Mouse (Mus musculus) hindbrain, postnatal 0 days (tissue): ENCODE results near the gene Tepp. TPM values are rescaled to one million over a fixed set of nuclear protein-coding genes. Genes with fewer than 3 reads are reported as not detected.

ENCODE experiments used
- ATAC-seq: fragments of 200-750 bp; cut with Nextera tagmentation; 2 replicates; pipeline ENCODE4 v1.8.0; 2017; ENCODE audit warnings: mild to moderate bottlenecking, moderate TSS enrichment, moderate library complexity
- DNase-seq: peaks from one replicate; pipeline ENCODE4 v3.0.0-alpha.2; 2015; ENCODE audit warnings: low spot score
- H3K27ac ChIP-seq: fragments of 300-500 bp; sonication (generic); 2 replicates; pipeline ENCODE4 v1.5.1; 2014; ENCODE audit warnings: mild to moderate bottlenecking
- H3K27me3 ChIP-seq: fragments of 300-500 bp; sonication (generic); 2 replicates; pipeline ENCODE4 v1.6.1; 2014; ENCODE audit warnings: low read length, mixed read lengths; ENCODE audit not compliant: insufficient read depth
- H3K36me3 ChIP-seq: fragments of 300-500 bp; sonication (generic); 2 replicates; pipeline ENCODE4 v1.6.1; 2014; ENCODE audit warnings: low read length, mixed read lengths; ENCODE audit not compliant: insufficient read depth
- H3K4me1 ChIP-seq: fragments of 300-500 bp; sonication (generic); 2 replicates; pipeline ENCODE4 v1.6.1; 2014; ENCODE audit warnings: antibody characterized with exemption, low read length, mixed read lengths; ENCODE audit not compliant: insufficient read depth
- H3K4me2 ChIP-seq: fragments of 300-500 bp; sonication (generic); 2 replicates; pipeline ENCODE4 v1.6.1; 2014; ENCODE audit warnings: low read depth, mild to moderate bottlenecking, low read length, moderate library complexity, mixed read lengths
- H3K4me3 ChIP-seq: fragments of 300-500 bp; sonication (generic); 2 replicates; pipeline ENCODE4 v1.5.1; 2014; ENCODE audit warnings: low read length
- H3K9ac ChIP-seq: fragments of 300-500 bp; sonication (generic); replicated peaks from 2 replicates; pipeline ENCODE4 v1.6.1; 2014; ENCODE audit warnings: mild to moderate bottlenecking, low read length, moderate library complexity, mixed read lengths
- H3K9me3 ChIP-seq: fragments of 300-500 bp; sonication (generic); 2 replicates; pipeline ENCODE4 v1.6.1; 2016; ENCODE audit warnings: low read length, mixed read lengths
- CTCF ChIP-seq: IDR thresholded peaks from 2 replicates; pipeline ENCODE4 v1.5.1; 2016; ENCODE audit warnings: antibody characterized with exemption, control low read depth, low read depth
- WGBS: fragments of 180-500 bp; shearing (Covaris S2); extraction: QIAGEN DNeasy Blood & Tissue Kit; methylation state at CpG from one replicate; pipeline ENCODE4 v1.1.7; 2014; 5-methylcytosine and 5-hydroxymethylcytosine counted together
- polyA plus RNA-seq: library from polyadenylated mRNA; unstranded; fragments of >200 nt; fragmentation: Nextera tagmentation; extraction: Ambion mirVana; gene quantifications from 2 replicates; pipeline ENCODE4 v1.2.1, GENCODE M21; 2015
- total RNA-seq: library from RNA; depleted of rRNA; stranded (reverse); fragments of >200 nt; gene quantifications from 2 replicates; pipeline ENCODE4 v1.2.3, GENCODE M21; 2014; rRNA removed

The Tepp gene
- total and polyA plus RNA-seq, 2 experiments from 2014 or later, result 3.1 TPM; not detected in 1

DNA sequence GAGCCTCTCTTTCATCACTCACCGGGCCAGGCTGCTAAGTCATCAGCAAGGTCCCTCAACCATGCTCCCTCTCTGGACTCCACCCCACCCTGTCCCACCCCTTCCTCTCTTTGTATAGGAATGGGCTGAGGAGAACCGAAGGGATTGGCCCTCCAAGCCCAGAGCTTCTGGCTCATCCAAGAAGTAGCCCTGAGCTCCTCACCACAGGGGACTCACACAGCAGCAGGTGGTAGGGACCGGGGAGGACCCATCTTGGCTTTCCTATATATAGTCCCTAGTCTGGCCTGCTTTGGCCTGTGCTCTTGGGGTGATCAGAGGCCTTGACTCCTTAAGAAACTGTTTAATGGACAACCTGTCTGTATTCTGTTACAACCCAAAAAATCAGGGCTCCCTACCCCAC lies 64.1 kb downstream of the Tepp start:
- ATAC-seq, result no peak
- WGBS, result 84% methylated on average over 3 of the region's 3 CpGs
- no peak for TF ChIP-seq CTCF
- DNase-seq, result no peak
- Histone ChIP-seq H3K27ac (no peak overlapping the region), H3K4me2 (no peak overlapping the region), H3K27me3 (no peaks in the 10 kb centered on the region), H3K4me3 (no peak overlapping the region), H3K9ac (no peak overlapping the region), H3K9me3 (no peaks in the 10 kb centered on the region), H3K4me1 (no peaks in the 10 kb centered on the region), H3K36me3 (peaks cover 9% of the 10 kb centered on the region; the same call in 1 of the 2 replicates)

DNA sequence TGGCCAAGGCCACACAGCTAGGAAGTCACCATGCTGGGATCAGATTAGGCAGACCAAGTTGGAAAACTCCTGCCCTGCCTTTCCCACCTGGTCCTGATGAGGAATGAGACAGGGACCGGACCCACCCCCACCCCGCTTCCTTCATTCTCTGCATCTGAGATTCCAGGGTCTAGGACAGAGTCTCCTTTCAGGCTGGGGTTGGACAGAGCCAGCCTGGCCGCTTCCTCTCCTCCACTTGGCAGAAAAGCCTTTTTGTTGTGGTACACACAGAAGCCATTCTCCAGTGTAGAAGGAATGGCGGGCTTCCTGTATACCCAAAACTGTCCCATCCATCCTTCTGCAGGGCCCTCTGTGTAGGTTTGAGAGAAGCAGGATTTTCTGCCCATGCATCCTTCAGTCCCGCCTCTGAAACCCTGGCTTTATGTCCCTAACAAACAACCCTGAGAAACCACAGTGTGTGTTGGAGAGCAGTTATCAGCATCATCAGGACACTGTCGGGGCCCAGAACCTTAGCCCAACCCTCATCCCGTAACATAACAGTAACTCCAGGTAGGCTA lies 65.1 kb downstream of the Tepp start:
- Histone ChIP-seq H3K9me3 (no peaks in the 10 kb centered on the region), H3K4me3 (no peak overlapping the region), H3K4me2 (no peak overlapping the region), H3K27me3 (no peaks in the 10 kb centered on the region), H3K4me1 (no peaks in the 10 kb centered on the region), H3K9ac (no peak overlapping the region), H3K27ac (0 out of 2 replicates have a peak overlapping the region, but pooled peaks have one; percentile 6), H3K36me3 (peaks cover 9% of the 10 kb centered on the region; the same call in 1 of the 2 replicates)
- 83% methylated on average over 7 of the region's 7 CpGs for WGBS
- peak; percentile 55 for ATAC-seq
- TF ChIP-seq CTCF, result no peak
- peak; percentile 22 for DNase-seq

Other genes with a start within 250 kb of the Tepp start
- gene Katnb1, start 229.4 kb upstream of the Tepp start, total RNA-seq, result 59.6 and 63.3 TPM in 2 replicates
- gene Katnb1, start 229.4 kb upstream of the Tepp start, polyA plus RNA-seq, result 45.3 and 48.4 TPM in 2 replicates
- 50.2 and 50.9 TPM in 2 replicates for gene Kifc3, start 107.8 kb upstream of the Tepp start, total RNA-seq
- gene Kifc3, start 107.8 kb upstream of the Tepp start, polyA plus RNA-seq, result 26.6 and 29.0 TPM in 2 replicates
- 0.52 and 0.83 TPM in 2 replicates for gene Cngb1, start 4.0 kb upstream of the Tepp start, total RNA-seq
- 1.2 and 1.7 TPM in 2 replicates for gene Cngb1, start 4.0 kb upstream of the Tepp start, polyA plus RNA-seq
- 18.3 and 21.0 TPM in 2 replicates for gene Zfp319, start 21.4 kb downstream of the Tepp start, total RNA-seq
- 9.2 and 10.5 TPM in 2 replicates for gene Zfp319, start 21.4 kb downstream of the Tepp start, polyA plus RNA-seq
- gene Usb1, start 21.7 kb downstream of the Tepp start, total RNA-seq, result 22.8 and 68.5 TPM in 2 replicates
- 25.6 and 25.9 TPM in 2 replicates for gene Usb1, start 21.7 kb downstream of the Tepp start, polyA plus RNA-seq
- 72.9 and 80.6 TPM in 2 replicates for gene Mmp15, start 41.7 kb downstream of the Tepp start, total RNA-seq
- 14.0 and 14.2 TPM in 2 replicates for gene Mmp15, start 41.7 kb downstream of the Tepp start, polyA plus RNA-seq
- 72.3 and 74.5 TPM in 2 replicates for gene Cfap20, start 124.3 kb downstream of the Tepp start, total RNA-seq
- 126 and 127 TPM in 2 replicates for gene Cfap20, start 124.3 kb downstream of the Tepp start, polyA plus RNA-seq
- 17.5 and 25.3 TPM in 2 replicates for gene Csnk2a2, start 179.5 kb downstream of the Tepp start, total RNA-seq
- 7.8 and 9.3 TPM in 2 replicates for gene Csnk2a2, start 179.5 kb downstream of the Tepp start, polyA plus RNA-seq
- 0.78 and 1.0 TPM in 2 replicates for gene Ccdc113, start 223.5 kb downstream of the Tepp start, total RNA-seq
- 3.2 and 5.0 TPM in 2 replicates for gene Ccdc113, start 223.5 kb downstream of the Tepp start, polyA plus RNA-seq